Mouse (Mus musculus): Measurements from ENCODE around the gene Orc2. TPM values are rescaled to one million over a fixed set of nuclear protein-coding genes. Genes with fewer than 3 reads are reported as not detected.

Gene Orc2
- polyA plus RNA-seq, 1 experiment from 2014 or later = 25.5 TPM

DNA sequence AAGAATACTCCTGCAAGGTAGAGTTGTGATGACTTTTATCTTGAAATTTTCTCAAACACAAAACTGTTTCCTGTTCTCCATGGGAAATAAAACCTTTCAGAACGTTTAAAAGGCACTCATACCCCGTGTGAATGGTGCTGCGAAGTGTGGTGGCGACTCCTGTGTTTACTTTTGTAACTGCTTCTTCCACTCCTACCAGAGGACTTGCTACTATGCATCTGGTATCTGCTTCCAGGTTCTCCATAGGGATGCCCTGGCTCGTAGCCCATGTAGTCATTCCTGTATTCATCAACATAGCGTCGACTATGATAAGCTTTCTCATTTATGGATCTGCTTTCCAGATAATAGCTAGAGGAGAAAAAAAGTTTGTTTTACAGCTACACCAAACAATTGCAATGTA, 83.9 kb downstream of the Orc2 start:
- Histone ChIP-seq H3K27ac (no peak overlapping the region), H3K4me2 (peak overlapping the region; percentile 78), H3K36me3 (peaks cover 47% of the 10 kb centered on the region), H3K4me1 (replicated peaks) (peaks cover 30% of the 10 kb centered on the region), H3K27me3 (no peaks in the 10 kb centered on the region), H3K4me3 (peak overlapping the region; percentile 100; the same call in 1 of the 2 replicates), H3K9me3 (no peaks in the 10 kb centered on the region), H3K9ac (no peak overlapping the region)
- 78% methylated on average over 7 of the region's 7 CpGs for WGBS
- no peak for ATAC-seq (ENCODE audit: low FRiP score)

DNA sequence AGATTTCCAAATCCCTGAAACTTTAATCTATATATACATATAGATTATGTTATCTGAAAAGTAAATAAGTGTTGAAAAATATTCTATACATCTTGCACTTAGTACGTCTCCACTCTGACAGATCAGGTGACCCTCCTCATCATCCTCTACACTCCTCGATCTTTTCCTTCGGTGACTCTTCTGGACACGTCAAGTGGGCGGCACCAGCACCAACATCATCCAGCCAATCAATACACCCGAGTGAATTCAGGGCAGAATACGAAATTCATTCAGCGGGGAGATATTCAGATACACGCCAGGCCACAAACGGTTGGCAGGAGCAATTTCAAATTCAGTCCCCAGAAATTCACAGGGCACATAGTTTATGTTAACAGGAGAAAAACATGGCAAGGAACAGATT, 84.9 kb downstream of the Orc2 start:
- H3K9ac ChIP-seq = no peak overlapping the region
- no peaks in the 10 kb centered on the region for H3K27me3 ChIP-seq
- H3K4me3 ChIP-seq = no peak overlapping the region
- no peaks in the 10 kb centered on the region for H3K9me3 ChIP-seq
- no peak for ATAC-seq (ENCODE audit: low FRiP score)
- 82% methylated on average over 10 of the region's 10 CpGs for WGBS
- H3K27ac ChIP-seq = no peak overlapping the region
- peaks cover 30% of the 10 kb centered on the region for H3K4me1 ChIP-seq (replicated peaks)
- no peak overlapping the region for H3K4me2 ChIP-seq
- H3K36me3 ChIP-seq = peaks cover 55% of the 10 kb centered on the region

DNA sequence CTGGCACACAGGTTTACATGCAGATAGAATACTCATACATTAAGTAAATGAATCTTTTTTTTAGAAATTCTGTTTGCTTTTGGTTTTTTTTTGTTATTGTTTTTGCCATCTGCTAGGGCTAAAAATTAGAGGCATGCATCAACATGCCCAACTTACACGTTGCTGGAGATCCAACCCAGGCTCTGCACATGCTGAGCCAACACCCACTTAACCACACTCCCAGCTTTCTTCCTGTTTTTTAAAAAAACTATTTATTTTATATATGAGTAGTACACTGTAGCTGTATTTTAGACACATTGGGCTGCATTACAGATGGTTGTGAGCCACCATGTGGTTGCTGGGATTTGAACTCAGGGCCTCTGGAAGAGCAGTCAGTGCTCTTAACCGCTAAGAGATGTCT, 88.9 kb downstream of the Orc2 start:
- ATAC-seq (ENCODE audit: low FRiP score) = no peak
- H3K4me1 ChIP-seq (replicated peaks) = peaks cover 11% of the 10 kb centered on the region
- H3K4me3 ChIP-seq = no peak overlapping the region
- WGBS = 94% methylated on average over 2 of the region's 2 CpGs
- no peak overlapping the region for H3K27ac ChIP-seq
- H3K27me3 ChIP-seq = no peaks in the 10 kb centered on the region
- H3K36me3 ChIP-seq = peaks cover 85% of the 10 kb centered on the region
- H3K9ac ChIP-seq = no peak overlapping the region
- H3K9me3 ChIP-seq = no peaks in the 10 kb centered on the region
- H3K4me2 ChIP-seq = no peak overlapping the region

DNA sequence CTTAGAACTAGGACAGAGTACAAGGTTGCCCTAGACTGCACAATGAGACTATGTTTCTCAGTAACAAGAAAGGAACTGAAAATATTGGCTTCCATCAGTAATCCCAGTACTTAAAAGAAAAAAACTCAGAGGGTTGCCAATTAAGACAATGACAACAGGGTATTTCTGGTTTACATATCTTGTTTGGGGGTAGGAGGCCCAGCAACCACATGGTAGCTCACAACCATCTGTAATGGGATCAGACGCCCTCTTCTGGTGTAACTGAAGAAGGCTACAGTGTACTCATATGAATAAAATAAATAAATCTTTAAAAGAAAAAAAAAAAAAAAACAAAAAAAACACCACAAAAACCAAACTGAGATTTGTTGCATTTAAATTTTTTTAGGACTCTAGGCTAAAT, 89.5 kb downstream of the Orc2 start:
- peaks cover 89% of the 10 kb centered on the region for H3K36me3 ChIP-seq
- no peak overlapping the region for H3K27ac ChIP-seq
- H3K4me3 ChIP-seq = no peak overlapping the region
- WGBS = 38% methylated on average over 1 of the region's 1 CpGs
- no peaks in the 10 kb centered on the region for H3K27me3 ChIP-seq
- no peak for ATAC-seq (ENCODE audit: low FRiP score)
- no peak overlapping the region for H3K9ac ChIP-seq
- no peaks in the 10 kb centered on the region for H3K9me3 ChIP-seq
- no peak overlapping the region for H3K4me2 ChIP-seq
- H3K4me1 ChIP-seq (replicated peaks) = peaks cover 9% of the 10 kb centered on the region; the same call in 1 of the 2 replicates

Other genes starting within 250 kb of the Orc2 start
- 0.05 TPM in 2 replicates for gene Aox2, start 226.8 kb downstream of the Orc2 start, polyA plus RNA-seq (2015; fragmentation: Nextera tagmentation; extraction: Ambion mirVana)
- gene Bzw1, start 112.2 kb downstream of the Orc2 start, polyA plus RNA-seq (2015; fragmentation: Nextera tagmentation; extraction: Ambion mirVana) = 384 and 399 TPM in 2 replicates
- 174 and 180 TPM in 2 replicates for gene Clk1, start 81.0 kb downstream of the Orc2 start, polyA plus RNA-seq (2015; fragmentation: Nextera tagmentation; extraction: Ambion mirVana)
- gene Nif3l1, start 60.0 kb downstream of the Orc2 start, polyA plus RNA-seq (2015; fragmentation: Nextera tagmentation; extraction: Ambion mirVana) = 53.7 and 58.9 TPM in 2 replicates
- gene Ppil3, start 59.6 kb downstream of the Orc2 start, polyA plus RNA-seq (2015; fragmentation: Nextera tagmentation; extraction: Ambion mirVana) = 52.9 and 53.6 TPM in 2 replicates
- 9.9 and 13.5 TPM in 2 replicates for gene Fam126b, start 81.2 kb upstream of the Orc2 start, polyA plus RNA-seq (2015; fragmentation: Nextera tagmentation; extraction: Ambion mirVana)
- 199 and 210 TPM in 2 replicates for gene Ndufb3, start 81.3 kb upstream of the Orc2 start, polyA plus RNA-seq (2015; fragmentation: Nextera tagmentation; extraction: Ambion mirVana)
- not detected in 2 replicates for gene Als2cr12, start 190.9 kb upstream of the Orc2 start, polyA plus RNA-seq (2015; fragmentation: Nextera tagmentation; extraction: Ambion mirVana)
- gene Cflar, start 206.4 kb upstream of the Orc2 start, polyA plus RNA-seq (2015; fragmentation: Nextera tagmentation; extraction: Ambion mirVana) = 16.5 and 17.2 TPM in 2 replicates